Mouse (Mus musculus): ENCODE results near the gene Inpp4a. TPM values are rescaled to one million over a fixed set of nuclear protein-coding genes. Genes with fewer than 3 reads are reported as not detected.
A peak's percentile ranks its signal among the peaks of the same experiment; 100 is the strongest.

Inpp4a gene
- total RNA-seq, 2 experiments from 2014 or later: 19.3 to 22.1 TPM

DNA sequence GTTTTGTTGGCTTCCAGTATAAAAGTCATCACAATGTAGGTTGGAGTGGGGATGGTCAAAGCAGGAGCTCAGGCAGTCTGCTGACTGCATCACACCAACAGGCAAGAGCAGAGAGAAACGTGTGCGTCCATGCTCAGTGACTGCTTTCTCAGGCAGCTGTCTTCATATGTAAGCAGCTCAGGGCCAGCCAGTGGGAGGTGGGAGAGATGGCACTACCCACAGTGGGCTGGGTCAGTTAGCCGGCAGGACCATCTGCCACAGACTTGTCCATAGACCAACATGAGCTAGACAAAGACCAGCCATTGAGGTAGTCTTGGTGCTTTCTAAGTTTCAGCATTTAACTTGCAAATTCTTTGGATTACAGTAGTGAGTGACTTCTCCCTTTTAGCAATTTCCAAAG, 56.6 kb downstream of the Inpp4a start:
- DNase-seq: no peak

DNA sequence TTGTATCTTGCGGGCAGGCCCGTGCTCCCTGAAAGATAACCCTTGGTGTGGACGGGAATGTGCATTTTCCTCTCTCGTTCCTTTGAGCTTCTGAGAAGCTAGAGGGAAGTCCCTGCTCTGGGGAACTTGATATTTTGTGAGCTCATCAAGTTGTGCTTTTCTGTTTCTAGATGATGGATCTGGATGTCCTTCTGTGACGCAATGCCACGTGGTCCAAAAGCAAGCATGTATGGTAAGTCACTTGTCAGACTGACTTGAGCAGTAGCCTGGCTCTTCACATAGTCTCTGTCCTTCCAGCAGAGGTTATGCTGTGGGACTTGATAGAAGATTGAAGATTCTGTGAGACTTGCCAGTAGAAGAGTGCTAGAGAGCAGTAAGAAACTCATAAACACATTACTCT, 57.5 kb downstream of the Inpp4a start:
- DNase-seq: peak in 1 of 2 experiments; percentile 35

GRCm38 (mm10) chr1:37358621-37359020, 59.0 kb downstream of the Inpp4a start:
- DNase-seq: no peak

DNA sequence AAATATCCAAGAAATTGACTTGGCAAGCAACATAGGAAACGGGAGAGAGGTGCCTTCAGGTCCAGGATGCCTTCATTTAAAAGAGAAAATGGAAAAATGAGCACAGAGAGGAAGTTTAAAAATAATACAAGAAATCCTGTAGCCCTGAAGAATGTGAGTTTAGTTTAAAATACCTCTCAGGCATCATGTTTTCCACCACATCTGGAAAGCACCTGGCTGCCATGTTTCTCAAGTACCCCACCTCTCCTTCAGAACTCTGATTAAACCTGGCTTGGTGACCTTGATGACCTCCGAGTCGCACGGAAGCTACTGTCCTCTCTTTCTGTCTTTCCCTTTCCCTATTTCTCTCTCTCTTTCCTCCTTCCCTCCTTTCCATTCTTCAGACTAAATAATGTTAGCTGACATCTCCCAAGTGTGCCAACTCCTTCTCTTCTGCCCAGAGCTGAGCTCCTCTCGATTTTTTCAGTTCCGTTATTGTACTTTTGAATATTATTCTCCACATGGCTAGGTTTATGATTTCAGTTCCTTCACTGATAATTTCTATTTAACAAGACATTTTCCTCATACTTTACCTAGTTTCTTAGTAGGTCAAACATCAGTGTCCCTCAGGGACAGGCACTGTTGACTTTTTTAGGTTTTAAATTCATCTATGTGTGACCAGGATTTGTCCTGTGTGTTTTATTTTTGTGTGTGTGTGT, 59.9 kb downstream of the Inpp4a start:
- DNase-seq: no peak

GRCm38 (mm10) chr1:37360781-37361180, 61.1 kb downstream of the Inpp4a start:
- no peak for DNase-seq

DNA sequence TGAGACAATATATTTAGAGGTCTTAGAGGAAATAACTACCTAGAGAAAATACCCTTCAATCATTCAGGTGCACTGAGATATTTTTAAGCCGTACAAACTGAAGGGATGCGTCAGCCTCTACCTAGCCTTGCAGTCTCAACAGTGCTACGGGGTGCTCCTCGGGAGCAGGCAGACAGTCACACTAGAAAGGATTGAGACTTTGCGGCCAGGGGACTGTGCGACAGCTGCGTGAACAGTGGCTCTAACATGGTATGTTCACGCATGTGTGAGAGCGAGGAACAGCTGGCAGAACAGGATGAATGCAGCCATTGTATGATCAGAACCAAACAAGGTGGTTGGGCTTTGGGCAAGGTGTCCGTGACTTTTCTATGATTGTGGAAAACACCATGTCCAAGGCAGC, 63.1 kb downstream of the Inpp4a start:
- DNase-seq: no peak

DNA sequence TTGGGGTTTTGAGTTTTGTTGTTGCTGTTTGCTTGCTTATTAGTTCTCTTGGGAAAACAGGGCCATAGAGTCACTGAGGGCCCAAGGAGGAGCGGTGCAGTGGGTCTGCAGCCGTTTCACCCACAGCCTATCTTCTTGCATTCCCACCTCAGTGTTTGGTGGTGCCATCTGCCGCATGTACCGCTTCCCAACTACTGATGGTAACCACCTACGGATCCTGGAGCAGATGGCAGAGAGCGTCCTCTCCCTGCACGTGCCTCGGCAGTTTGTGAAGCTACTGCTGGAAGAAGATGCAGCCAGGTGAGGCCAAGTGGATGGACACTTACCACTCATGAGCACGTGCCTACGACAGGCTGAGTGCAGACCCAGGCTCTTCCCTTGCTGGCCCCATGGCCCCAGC, 68.5 kb downstream of the Inpp4a start:
- no peak for DNase-seq

DNA sequence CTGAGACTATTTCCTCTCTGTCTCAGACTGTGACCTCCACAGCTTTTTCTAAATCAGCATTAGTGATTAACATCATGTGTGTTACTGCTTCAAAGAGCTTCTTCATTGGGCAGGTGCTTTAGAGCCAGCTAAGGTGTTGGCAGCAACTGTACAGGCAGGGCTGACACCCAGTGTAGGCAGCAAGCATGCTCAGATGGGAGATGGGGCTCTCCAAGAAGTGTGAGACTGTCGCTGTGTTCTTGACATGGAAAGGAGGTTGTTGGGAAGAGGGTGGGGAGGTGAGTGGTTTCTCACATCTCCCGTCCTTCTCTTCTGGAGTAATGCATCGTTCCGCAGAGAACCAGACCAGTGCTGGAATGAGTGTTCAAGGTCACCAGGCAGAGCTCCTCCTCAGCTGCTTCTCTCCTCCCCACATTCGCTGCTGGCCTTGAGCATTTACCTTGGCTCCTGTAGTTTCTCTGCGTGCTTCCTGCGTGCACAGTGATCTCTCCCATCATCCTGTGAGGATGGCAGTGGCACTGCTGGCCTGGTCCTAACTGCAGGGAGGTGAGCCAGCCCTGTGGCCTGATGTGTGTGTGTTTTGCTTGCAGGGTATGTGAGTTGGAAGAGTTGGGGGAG, 69.2 kb downstream of the Inpp4a start:
- DNase-seq: no peak

DNA sequence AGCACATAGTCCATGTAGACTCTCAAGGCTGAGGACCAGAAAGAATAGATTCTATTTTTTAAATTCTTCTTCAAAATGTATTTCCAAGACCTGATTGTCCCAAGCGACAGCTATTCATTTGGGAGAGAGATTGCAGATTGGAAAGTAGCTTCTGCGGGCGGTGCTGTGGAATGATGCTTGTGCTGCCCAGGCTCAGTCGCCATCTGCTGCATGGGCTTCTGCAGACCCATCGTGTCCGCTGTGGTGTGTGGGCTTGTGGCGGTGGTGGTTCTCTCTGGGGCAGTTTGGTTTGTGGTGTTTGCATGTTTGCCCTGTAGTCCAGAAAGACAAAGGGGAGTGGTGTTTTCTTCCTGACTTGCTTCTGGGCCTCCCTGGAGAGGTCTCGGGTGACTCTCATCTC, 76.5 kb downstream of the Inpp4a start:
- no peak for DNase-seq

DNA sequence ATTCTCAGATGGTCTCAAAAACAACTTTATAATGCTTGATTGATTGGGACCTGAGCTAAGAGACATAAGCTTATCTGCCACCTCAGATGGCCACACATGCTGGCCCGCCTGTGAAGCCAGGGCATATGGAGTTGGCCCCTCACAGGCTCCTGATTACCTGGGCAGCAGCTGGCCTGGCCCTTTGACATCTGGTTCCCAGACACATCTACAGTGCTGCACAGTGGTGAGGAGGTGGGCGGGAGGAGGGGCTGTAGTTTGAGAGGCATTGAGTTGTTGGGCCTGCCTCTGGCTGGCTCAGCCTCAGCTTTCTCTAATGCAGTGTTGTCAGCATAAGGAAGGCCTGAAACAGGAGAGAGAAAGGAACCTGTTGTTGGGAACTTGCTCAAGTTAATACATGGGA, 77.1 kb downstream of the Inpp4a start:
- no peak for DNase-seq

DNA sequence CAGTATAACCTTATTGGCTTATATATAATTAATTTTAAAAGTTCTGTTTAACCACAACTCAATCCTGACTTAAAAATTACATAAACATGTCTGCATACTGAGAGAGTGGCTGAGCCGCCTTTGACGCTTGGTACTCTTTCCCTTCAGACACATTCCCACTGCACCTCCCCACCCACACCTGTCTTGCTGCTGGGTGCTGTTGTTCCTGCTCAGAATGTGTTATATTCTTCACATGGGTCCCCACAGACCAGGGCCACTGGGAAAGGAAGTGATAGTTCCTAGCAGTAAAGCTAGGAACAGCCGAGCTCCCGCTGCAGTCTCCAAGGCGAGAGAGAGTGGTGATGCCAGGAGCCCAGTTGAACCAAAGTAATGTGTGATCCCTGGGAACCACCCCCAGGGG, 78.4 kb downstream of the Inpp4a start:
- DNase-seq: no peak

DNA sequence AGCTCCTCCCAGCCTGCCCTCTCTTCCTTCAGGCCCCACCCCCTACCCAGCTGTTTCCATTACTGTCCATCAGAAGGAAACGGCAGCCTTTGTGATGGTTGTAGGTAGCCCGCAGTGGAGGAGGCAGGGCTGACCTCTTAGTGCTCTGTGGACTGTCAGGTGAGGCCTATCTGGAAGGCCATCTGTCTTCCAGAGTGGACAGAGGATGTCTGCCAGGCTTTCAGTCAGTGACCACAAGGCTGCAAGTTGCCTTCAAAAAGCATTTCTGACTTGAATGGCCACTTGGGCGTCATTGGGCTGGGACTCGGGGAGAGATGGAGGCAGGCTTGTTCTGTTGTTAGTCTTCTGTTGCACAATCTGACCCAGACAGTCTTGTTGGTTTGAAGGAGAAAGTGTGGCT, 79.9 kb downstream of the Inpp4a start:
- DNase-seq: no peak

- no peak for DNase-seq
Observed at GRCm38 (mm10) chr1:37380913-37381312, 81.2 kb downstream of the Inpp4a start.

GRCm38 (mm10) chr1:37384304-37384703, 84.6 kb downstream of the Inpp4a start:
- no peak for DNase-seq

- peak; percentile 47 to 57 for DNase-seq
Observed at GRCm38 (mm10) chr1:37386448-37386971, 86.8 kb downstream of the Inpp4a start.

DNA sequence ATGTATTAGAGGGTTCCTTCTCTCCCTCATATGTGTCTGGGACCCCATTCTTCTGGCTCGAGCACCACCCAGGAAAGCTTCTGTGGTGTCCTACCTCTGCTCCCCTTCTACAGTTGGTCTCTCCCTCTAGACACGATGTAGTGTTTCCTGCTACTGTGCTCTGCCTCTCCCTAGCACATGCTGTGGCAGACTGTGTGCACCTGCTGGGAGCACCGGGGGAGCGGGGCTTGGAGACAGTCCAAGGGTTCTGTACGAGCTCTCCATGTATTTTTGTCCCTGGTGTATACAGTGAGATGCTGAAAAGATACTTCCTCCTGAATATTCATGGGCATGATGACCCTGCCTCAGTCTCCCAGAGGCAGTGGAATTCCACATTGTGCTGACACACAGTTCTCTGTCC, 93.5 kb downstream of the Inpp4a start:
- DNase-seq: no peak

DNA sequence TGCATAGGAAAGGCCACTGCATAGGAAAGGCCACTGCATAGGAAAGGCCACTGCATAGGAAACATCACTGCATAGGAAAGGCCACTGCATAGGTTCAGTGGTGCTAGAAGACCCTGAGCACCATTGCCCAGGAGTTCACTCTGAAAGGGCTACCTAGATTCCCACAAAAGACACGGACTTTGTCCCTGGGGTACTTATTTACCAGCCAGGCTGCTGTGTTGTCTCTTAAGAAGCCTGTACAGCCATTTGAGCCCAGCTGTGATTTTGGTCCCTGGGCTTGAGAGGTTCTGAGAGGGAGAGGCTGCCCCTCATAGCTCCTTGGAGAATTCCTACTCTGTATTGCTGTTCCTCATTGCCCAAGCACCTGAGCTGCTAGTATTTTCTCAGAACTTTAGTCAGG, 96.8 kb downstream of the Inpp4a start:
- no peak for DNase-seq

DNA sequence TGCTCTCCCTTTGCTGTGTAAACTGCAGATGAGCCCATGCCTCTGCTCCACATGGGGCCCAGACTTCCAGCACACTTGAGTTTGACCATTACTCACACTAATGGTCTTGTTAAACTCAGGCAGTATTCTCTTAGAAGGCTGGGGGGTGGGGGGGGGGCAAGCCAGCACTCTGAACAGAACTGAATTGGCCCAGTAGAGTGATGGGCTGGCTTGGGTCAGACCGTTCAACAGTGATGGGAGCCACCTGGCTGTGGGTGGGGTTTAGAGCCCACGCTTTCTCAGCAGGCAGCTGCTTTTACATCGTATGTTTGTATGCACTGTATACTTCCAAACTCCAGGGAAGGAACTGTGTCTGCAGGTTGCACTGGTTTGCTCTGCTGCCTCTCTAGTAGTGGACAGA, 99.3 kb downstream of the Inpp4a start:
- no peak for DNase-seq

DNA sequence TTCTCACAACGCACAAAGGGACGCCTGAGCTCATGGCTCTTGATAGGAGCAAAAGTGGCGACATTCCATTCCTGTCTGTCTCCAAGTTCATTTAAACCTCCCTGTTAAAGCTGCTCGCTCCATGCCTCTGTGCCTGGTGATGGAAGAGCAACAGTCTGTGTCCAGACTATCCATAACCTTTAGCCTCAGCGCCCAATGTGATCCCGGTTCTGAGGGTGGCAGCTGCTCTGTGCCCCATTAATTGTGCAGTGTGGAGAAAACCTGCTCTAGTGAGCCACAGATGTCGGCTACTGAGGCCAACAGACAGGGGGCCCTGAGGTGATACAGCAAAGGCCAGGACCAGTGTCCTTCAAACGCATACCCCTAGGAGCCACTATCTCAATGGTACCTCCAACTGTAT, 100.1 kb downstream of the Inpp4a start:
- no peak for DNase-seq

DNA sequence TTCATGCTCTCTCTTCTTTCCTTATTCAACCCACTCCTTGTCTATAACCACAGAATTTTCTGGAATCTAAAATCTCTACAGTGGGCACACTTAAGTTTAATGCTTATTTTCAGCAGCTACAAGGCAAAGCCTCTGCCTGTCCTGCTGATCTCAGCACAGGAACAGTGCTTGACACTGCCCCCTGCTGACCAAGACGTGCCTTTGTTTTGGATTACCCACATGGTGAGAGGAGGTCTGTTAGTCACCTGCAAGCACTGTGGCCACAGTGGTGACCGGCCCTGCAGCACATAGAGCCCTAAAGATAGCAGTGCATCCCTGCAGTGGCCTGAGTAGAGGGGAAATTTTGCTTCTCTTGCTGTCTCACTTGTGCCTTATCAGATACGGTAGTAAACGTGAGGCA, 102.0 kb downstream of the Inpp4a start:
- peak; percentile 52 to 71 for DNase-seq

DNA sequence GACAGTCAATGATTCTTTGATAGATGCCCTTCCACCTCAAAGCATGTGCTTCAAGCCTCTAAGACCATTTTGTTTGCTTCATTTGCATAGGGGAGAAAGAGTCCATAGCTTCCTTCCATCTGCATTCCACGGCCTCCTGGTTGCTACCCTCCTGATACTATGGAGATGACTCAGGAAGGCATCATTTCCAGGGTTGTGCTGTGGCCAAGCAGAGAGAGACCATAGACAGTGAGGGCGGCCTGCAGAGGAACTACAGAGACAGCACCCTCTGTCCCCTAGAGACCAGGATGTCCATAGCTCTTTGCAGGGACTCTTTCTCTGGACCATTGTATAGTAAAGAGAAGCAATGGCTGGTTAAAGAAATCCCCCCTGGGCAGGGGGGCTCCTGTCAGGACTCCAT, 105.5 kb downstream of the Inpp4a start:
- DNase-seq: no peak

GRCm38 (mm10) chr1:37407228-37407627, 107.6 kb downstream of the Inpp4a start:
- DNase-seq: no peak

DNA sequence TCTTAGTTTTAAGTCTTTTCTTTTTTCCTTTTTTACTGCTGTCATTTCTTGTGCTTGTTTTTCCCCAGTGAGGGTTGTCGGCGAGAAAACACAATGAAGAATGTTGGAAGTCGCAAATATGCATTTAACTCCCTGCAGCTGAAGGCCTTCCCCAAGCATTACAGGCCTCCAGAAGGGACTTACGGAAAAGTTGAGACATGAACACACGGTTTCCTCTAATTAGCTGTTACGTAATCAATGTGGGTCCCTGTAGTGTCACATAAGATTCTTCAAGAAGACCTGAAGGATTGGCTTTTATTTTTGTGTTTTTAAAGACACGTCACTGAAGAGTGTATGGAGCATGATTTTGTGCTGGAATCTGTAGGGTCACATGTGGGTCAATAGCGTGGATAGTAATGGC, 108.4 kb downstream of the Inpp4a start:
- no peak for DNase-seq

DNA sequence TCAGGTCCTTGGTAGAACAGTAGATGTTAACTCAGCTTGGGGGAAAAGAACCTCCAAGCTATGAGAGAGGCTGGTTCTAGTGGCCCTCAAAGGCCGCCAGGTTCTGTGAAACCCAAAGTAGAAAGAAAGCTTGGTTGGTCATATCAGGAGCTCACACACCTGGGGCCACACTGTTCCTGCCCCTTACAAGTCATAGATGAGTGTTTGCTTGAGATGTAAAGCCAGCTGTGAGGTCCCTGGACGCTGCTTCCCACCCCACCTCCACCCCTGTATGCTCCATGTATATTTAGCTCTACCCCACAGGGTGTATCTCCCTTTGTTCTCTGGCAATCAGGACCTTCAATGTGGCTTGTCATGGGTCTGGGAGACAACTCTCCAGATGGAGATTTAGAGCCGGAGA, 109.0 kb downstream of the Inpp4a start:
- DNase-seq: no peak
